ENCODE assay signal across 33 mouse cellular contexts in the genomic region with DNA sequence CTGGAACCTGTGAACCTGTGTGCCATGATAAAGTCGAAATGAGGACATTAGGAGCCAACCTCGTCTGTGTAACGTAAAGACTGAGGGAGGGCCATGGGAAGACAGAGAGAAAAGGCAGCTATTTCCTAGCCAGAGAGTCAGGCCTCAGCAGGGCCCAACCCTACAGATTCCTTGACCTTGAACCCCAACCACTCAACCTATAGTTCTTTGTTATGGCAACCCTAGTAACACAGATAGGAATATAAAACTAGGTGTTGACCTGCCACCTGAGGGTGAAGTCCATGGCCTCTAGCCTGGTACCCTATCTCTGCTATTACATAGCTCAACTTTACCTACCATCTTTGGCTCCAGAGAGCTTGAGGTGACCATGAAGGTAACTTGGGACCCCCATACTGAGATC.
"Had no signal": no experiment of that assay in that cellular context is flagged by ENCODE, and none has a peak within 500 bp of the region (broad histone marks: within the 10 kb centered on the region; RNA-seq: fewer than 3 reads in every experiment).

No protein-coding gene starts in this region.

- H3K4me3 ChIP-seq: heart, adult 2 months; heart, embryonic 10.5 days; heart, embryonic 12.5 days; heart, embryonic 13.5 days; heart, embryonic 15.5 days; hindbrain, embryonic 10.5 days; hindbrain, embryonic 12.5 days; hindbrain, embryonic 13.5 days; hindbrain, embryonic 15.5 days; kidney, embryonic 15.5 days; layer of hippocampus, adult 2 months had no signal

- H3K27me3 ChIP-seq: heart, embryonic 12.5 days; heart, embryonic 13.5 days; heart, embryonic 15.5 days; hindbrain, embryonic 12.5 days; hindbrain, embryonic 13.5 days; hindbrain, embryonic 15.5 days; kidney, embryonic 15.5 days had no signal

- H3K4me2 ChIP-seq: heart, embryonic 11.5 days; heart, embryonic 12.5 days; heart, embryonic 13.5 days; heart, embryonic 15.5 days; hindbrain, embryonic 12.5 days; hindbrain, embryonic 13.5 days; hindbrain, embryonic 14.5 days; hindbrain, embryonic 15.5 days; kidney, embryonic 15.5 days had no signal

- H3K36me3 ChIP-seq: hindbrain, embryonic 13.5 days; hindbrain, embryonic 15.5 days had no signal

- H3K9ac ChIP-seq: heart, embryonic 12.5 days; heart, embryonic 13.5 days; heart, embryonic 15.5 days; hindbrain, embryonic 12.5 days; hindbrain, embryonic 13.5 days; hindbrain, embryonic 14.5 days; hindbrain, embryonic 15.5 days; kidney, embryonic 15.5 days had no signal

- ATAC-seq: hindbrain, embryonic 16.5 days; hindbrain, postnatal 0 days; inflammation-experienced regulatory T-cells, adult 6 months had no signal

- H3K4me1 ChIP-seq: heart, embryonic 10.5 days; heart, embryonic 12.5 days; heart, embryonic 15.5 days; hindbrain, embryonic 10.5 days; hindbrain, embryonic 12.5 days; hindbrain, embryonic 13.5 days; hindbrain, embryonic 15.5 days had no signal

- H3K9me3 ChIP-seq: heart, embryonic 10.5 days; heart, embryonic 12.5 days; heart, embryonic 13.5 days; heart, embryonic 15.5 days; hindbrain, embryonic 10.5 days; hindbrain, embryonic 12.5 days; hindbrain, embryonic 13.5 days; hindbrain, embryonic 15.5 days; kidney, embryonic 15.5 days had no signal

- DNase-seq: heart, adult 2 months; heart, postnatal 10 days; heart, postnatal 14 days; heart, postnatal 36 days; heart, postnatal 4 days; kidney, adult 11 months; kidney, adult 18-20 months; kidney, adult 2 months; kidney, adult 8-10 months; kidney, adult 9 months; kidney, postnatal 10 days; kidney, postnatal 14 days; kidney, postnatal 25 days; kidney, postnatal 36 days; kidney, postnatal 4 days; layer of hippocampus, adult 9-11 months; layer of hippocampus, postnatal 36 days had no signal

- H3K27ac ChIP-seq: heart, adult 2 months; heart, embryonic 10.5 days; heart, embryonic 13.5 days; heart, embryonic 15.5 days; hindbrain, embryonic 10.5 days; hindbrain, embryonic 12.5 days; hindbrain, embryonic 13.5 days; hindbrain, embryonic 14.5 days; hindbrain, embryonic 15.5 days; hindbrain, postnatal 0 days; kidney, embryonic 15.5 days; kidney, postnatal 0 days; layer of hippocampus, adult 2 months had no signal
